Mouse (Mus musculus) thymus, postnatal 25 days (tissue): ENCODE data around the gene Add1.
A peak's percentile ranks its signal among the peaks of the same experiment; 100 is the strongest.

Experiments used
- DNase-seq: peaks from one replicate; pipeline ENCODE4 v3.0.0; 2022

The Add1 gene

DNA sequence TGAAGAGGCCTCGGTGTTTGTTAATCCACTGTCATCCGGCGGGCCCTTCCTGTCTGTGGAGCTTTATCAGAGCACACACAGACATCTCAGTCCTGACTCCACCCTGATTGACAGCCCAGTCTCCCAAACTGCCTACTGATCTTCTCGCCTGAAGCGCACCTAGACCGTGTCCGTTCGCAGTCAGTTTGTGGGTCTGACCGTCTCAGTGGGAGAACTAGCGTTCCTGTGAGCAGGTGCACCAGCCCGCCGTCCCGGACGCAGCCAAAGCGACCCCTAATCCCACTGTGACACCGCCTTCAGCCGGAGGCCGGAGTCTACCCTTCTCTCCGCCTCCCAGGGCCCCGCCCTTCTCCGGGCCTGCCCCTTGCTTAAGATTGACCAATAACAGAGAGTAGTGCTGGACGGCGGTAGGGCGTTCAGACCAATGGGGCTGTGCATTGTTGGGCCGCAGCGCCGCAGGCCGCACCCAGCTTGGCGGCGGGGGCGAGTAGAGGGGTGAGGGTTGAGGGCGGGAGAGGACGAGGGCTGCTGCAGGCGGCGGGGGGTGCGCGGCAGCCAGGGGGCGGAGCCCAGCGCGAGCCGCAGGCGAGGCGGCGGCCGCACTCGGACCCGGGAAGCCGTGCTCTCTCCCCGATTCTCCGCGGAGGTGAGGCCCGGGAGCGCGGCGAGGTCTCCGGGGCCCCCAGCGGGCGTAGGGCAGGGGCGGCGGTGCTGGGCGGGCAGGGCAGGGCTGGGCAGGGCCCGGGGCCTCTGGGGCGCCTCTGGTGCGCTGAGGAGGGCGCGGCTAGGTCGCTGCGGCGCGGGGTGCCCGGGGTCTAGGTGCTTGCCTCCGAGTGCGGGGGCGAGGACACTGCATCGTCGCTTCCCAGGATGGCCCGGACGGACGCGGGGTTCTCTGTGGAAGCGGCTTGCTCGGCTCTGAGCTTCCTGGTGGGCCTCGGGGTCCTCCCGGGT is at the start of gene Add1:
Add1 (plus strand) TSS at position 397 of the 954 bp plus-strand sequence.
- DNase-seq = peak; percentile 99

DNA sequence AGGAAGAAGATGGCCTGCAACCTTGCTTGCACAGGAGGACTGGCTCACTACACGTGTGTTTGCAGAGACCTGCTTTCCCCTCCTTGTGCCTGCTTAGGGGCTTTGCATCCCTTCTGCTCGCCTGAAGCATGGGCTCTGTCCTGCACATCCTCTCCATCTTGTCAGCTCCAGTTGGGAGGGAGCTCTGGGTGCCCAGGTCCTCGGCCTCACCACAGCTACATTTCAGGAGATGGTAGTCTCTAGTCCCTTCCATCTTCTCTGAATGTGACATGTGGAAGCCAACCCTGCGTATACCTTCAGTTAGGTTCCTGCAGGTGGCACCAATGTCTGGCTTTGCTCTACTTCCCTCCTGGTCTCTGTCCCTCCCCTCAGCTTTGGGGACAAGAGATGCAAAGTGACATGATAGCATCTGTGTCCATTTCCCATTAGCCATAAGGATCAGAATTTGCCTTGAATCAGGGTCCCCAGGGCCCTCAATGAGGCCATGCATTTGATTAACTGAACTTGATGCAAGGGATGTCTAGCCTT is 49.4 kb upstream of the Add1 start:
- peak; percentile 40 for DNase-seq

DNA sequence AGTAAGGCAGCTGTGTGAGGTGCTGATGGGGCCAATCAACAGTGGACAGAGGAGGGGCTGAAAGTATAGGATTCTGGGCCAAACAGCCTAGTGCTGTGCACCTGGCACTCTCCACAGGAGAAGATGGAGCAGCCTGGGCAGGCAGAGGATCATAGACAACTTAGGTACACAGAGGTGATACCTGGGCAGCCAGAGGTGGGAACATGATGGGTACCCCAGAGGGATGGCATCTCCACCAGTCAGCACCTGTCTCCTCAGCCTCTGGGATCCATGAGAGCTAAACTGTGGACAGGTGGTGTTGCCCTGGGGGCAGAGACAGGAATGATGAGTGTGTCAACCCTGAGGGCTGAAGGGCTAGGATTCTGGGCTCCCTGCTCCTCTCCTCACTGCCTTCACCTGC is 49.0 kb upstream of the Add1 start:
- no peak for DNase-seq

DNA sequence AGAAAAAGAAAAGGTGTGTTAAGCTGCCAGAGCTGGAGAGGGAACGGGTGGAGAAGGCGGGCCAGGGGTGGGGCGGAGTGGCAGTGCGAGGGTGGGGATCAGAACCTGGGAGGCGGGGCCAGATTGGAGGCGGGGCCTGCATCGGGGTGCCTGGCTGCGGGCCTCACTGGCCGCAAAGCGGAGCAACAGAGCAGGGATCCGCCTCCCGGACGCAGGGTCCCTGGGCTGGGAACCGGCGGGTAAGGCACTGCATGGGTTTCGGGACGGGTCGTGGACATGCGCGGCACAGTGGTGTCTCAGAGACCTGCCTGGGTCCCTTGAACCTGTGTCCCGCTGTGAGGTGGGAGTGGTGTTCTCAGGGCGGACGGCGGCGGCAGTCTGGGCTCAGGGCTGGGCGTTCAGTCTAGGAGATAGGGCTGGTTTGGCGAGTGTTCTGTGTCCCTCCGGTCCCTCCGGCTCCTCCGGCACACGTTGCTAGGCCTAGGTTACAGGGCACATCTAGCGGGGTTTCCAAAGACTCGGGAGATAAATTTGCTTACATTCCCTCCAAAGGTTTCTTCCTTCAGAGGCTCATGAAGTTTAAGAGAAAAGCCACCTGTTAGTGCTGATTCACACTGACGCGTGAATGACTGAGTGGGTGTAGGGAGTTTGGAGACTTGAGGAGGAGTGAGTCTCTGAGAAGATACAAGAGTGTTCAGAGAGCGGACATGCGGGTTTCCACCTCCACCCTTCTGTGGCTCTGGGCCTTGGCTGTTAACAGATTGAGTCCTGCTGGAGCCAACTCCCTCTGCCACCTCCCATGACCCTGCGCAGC is 47.6 kb upstream of the Add1 start, which contains the start of gene Sh3bp2:
Sh3bp2 (plus strand) TSS at position 176 of the 814 bp plus-strand sequence.
- DNase-seq = peak; percentile 98

DNA sequence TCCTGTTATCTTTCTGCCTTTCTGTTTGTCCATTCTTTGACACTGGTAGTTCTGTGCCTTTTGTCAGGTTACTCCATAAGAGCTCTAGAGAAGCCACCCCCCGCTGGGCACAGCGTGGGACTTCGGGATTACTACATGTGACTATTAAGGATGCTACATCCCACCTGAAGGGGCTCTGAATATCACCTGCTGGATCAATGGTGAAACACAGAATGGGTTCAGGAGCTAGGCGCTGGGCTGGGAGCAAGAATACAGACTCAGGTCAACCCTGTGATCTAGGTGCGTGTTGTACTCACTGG is 47.0 kb upstream of the Add1 start:
- no peak for DNase-seq

DNA sequence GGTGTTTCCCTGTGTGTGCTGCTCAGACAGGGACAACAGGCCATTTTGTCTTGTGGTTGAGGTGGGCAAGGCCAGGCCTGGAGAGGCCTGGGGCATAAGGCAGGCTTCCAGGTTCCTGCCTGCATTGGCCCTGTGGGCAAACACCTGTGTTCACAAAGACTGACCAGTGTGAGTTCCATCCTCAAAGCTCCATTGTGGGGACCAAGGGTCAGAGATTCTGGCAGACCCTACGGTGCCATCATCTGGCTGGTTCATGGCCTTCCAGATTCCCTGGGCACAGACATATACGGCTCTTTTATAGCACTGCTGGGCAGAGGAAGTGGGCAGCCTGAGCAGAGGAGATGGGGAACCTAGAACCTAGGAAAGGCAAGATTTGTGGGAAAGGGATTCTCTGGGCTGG is 46.1 kb upstream of the Add1 start:
- DNase-seq = no peak

DNA sequence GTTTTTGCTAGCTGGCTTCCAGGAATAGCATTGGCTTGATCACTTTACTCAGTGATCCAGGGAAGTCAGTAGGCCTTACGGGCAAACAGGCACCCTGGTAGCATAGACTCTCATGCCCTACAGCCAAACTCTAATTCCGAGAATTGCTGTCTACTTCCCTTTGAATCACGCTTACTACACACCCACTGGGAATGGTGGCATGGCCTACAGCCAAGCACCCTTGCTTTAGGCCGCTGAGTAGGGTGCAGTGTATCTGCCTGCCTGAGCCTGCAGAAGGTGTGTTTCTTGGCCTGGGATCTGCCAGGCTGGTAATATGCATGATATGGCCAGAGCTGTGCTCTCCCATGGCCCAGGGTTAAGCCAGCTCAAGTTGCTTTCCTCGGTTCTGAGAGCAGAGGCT is 44.7 kb upstream of the Add1 start:
- DNase-seq = no peak

DNA sequence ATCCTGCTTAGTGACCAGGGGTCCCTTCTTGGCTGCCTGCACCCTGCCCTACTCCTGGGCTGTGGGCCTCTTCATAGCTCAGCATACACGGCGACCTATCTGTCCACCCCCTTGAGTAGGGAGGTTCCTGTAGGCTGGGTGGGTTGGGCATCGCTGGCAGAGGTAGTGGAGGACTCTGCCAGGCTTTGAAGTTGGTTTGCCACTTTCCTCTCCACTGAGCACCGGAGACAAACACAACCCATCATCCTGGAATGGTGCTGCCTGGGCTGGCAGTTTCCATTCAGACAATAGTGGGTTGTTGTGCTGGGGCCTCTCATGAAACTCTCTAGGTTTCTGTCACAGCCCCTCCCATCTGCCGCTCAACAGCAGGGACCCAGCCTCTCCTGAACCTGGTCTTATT is 43.3 kb upstream of the Add1 start:
- no peak for DNase-seq

DNA sequence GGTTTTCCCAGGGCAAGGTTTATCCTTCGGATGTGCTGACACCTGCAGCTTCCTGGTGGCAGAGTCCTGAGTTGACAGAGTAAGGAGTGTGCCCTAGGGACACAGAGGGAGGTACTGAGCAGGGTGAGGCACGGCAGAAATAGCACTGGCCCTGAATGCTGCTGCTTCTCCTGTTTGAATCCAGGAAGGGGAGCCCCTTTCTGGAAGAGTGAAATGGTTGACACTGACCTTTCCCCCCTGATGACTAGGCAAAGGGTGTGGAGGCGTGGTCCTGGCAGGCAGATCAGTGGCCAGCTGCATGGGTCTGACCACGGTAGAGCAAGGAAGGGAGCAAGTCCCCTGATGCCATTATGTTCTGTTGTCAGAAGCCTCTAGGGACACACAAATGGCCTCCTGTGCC is 42.8 kb upstream of the Add1 start:
- no peak for DNase-seq

DNA sequence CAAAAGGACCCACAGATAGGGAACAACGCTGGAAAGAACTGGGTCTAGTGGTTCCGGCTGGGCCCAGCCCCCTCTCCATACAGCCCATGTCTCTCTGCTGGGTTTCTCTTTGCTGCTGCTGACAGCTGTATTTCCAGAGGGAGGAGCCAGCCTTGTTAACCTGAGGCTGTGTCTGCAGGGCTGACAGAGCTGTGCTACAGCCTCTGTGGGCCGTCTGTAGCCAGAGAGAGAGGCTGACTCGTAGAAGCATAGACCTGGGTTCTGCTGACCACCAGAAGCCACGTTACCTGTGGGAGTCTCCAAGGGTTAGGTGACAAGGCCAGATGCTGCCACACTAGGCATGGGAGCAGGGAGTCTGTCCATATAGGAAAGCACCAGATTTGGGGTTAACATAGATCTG is 40.4 kb upstream of the Add1 start:
- no peak for DNase-seq

DNA sequence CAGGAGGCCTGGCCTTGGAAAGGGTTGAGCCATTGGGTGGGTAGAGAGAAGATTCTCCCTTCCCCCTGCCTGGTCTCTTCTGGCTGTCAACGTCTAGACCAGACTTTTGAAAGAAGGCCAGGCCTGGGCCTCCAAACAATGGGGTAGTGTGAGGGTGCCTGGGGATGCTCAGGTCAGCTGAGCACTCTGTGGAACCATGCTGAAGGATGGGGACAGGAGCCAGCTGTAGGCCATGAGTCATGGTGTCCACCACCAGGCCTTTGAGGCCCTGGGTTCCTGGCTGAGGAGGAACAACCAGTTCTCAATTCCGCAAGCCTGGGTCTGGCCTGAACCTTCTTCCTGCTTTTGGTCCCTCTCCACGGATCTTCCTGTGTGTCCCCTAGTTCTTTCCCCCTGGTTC is 39.6 kb upstream of the Add1 start:
- no peak for DNase-seq

DNA sequence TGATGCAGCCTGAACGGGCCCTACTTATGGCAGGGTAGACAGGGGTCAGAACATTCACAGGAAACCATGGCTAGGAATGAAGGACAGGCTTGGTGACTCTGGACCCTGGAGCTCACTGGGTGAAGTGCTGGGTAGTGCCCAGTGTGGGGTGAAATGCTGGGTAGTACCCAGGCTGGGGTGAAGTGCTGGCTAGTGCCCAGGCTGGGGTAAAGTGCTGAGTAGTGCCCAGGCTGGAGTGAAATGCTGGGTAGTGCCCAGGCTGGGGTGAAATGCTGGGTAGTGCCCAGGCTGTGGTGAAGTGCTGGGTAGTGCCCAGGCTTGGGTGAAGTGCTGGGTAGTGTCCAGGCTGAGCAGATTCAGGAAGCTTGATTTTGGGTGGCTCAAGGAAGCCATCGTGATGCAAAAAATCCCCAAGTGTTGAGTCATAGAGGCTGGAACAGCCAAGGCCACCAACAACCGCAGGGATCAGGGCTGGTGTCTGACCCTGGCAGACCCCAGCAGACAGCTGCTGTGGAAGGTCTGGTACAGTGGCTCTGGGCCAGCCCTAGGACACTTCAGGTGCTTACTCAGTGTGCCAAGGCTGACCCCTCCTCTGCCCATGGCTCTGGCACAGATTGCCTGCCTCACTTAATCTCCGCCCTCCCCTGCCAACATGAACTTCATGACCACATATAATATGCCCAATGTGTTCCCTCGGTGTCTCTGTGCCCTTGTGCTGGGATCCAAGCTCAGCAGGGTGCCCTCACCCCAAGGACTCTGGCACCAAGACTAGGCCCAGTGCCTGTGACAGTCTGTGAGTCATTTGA is 38.5 kb upstream of the Add1 start:
- DNase-seq = no peak

DNA sequence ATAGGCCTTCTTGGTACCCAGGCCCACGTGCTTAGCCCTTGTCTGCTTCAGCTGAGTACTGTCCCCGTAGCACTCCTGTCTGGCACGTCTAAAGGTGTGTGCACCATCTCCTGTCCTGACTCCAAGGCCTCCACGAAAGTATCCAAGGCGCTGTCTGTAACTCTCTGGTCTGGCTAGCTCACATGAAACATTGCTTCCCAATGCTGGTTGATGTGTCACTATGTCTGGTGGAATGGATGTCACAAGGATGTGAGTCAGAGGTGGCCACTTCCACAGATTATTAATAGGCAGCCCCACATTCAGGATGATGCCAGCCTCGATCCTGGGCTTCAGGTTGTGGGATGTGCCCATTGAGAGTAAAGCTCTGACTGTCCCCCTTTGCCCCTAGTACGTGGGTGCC is 37.6 kb upstream of the Add1 start:
- DNase-seq = no peak

DNA sequence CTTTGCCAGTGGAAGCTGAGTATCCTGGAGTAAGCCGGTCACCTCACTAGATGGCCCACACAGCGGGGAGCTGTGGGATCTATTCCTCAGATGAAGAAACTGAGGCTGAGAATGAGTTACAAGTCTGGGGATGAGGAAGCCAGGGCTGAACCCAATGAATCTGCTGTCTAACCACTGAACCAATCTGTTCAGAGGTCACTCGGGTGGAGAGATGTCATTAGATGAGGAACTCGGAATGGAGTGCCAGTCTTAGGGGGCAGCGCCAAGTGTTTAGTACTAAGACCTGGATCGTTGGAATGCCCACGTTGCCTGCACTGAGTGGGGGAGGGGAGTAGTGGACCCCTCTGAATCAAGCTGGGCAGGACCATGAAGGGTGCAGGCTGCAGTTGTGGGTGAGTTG is 35.4 kb upstream of the Add1 start:
- no peak for DNase-seq

DNA sequence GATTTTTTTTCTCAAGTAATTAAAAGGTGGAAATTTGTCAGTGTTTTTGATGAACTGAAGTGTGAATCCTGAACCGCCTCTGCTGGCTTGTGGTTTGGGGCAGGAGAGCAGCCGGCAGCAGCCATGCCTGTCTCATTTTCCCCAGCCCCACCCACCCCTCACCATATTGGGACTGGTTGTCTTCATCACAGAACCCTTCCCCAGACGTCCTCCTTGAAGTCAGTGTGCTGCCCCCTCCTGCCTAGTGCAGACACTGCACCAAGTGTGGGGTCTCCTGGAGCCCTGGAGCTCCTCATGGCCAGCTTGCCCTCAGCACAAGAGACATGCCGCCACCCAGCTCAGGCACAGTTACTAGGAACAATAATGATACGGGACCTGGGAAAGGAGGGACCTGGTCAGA is 34.9 kb upstream of the Add1 start:
- DNase-seq = peak; percentile 82

DNA sequence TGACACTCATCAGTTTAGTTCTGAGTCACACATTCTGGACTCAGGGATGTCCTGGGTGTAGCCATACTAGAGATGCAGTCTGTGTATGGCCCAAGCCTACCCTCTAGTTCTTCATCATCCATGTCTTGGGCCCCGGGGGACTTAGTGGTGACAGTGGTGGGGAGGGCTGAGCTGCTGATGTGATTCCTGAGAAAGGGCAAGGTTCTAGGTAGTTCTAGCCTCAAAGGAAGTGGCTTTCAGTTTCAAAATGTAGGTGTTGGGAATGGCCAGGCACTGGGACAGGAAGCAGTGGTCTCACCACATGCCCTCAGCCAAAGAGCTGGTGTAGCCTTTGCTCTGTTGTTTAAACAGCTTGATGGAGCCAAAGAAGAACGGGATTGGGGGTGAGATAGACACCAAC is 34.3 kb upstream of the Add1 start:
- DNase-seq = no peak

DNA sequence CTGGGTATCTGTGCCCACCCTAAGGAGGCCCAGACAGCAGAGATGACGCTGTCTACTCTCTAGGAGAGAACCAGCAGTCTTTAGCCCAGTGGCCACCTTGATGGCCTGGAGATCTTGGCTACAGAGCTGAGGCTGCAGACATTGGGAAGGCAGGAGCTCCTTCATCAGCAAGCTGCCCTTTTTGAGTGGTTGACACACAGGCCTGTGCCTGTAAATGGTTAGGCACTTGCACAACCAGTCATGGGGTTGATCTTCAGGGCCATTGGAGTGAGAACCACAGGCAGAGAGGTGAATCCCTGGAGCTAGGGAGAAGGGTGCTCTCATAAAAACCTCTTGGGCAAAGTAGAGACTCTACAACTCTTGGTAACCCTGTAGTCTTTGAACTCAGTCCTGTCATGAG is 31.3 kb upstream of the Add1 start:
- DNase-seq = no peak

DNA sequence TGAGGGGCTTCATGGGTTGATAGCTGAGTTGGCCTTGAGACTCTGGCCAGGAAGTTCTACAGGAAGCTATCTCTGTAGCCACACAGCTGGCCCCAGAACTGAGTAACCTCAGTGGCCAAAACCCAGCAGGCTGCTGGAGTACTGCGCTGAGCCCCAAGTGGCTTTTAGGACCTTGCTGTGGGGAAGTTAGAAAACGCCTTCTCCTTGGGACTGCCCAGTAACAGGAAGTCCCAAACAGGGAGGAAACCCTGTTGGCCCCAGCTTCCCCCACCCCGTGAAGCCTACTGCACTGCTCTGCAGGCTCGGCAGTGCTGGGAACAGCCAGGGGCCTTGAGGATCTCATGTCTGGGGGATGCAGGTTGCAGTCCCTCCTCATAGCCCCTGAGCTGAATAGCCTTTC is 30.4 kb upstream of the Add1 start:
- no peak for DNase-seq

DNA sequence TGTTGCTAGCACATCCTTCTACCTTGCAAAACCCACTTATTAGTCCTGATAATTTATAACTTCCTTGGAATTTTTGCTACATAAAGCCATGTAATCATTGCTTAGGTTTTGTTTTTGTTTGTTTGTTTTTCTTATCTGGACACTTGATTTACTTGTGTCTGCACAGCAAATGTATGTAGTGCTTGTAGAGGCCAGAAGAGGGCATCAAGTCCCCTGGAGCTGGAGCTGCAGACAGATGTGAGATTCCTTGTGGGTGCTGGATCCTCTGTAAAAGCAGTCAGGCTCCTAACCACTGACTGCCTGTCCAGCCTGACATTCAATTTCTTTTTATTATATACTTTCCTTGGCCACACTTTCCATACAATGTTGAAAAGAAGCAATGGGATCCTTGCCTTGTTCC is 26.1 kb upstream of the Add1 start:
- peak; percentile 50 for DNase-seq

DNA sequence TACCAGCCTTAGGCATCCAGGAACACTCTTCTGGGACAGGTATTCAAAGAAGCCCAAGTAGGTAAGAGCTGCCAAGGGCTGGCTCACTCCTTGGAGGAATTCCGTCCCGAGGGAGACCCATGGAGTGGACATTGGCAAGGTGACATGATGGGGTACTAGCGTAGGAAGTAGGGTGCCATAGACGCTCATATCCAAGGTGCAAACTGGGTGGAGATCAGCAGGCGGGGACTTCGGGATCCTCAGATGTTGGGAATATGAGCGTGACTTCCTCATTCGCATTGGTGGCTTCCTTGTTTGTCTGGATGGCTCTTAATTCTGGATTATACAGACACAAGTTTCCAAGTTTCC is 24.4 kb upstream of the Add1 start:
- DNase-seq = no peak

DNA sequence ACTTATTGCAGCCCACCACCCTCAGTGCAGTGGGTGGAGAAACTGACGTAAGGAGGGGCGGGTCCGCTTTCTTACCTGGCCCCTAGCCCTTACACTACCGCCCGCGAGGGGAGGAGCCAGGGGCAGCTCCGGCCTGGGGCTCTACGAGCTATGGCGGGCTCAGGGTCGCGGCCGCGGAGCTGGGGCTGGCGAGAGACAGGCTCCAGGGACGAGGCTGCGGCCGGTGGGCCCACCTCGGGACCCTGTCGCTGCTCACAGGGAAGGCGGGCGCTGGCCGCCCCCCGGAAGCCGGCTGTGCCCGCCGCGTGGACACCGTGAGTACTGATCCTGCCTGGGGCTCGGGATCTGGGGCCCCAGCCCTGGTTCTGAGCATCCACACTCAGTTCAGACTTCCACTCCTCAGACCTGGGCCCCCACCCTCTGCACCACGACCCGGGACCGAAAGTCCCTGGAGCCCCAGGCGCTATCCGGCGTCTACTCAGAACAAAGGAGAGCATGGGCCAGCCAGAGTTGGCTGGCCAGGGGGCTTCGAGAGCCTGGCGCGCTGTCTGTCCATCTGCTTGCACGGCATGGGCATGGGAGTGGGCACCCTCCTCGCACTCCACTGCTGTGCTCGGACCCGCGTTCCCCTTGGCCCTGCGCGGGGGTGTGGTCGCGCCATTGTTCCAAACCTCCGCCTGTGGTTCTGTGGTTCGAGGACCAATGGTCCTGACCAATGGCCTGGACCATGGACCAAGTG is 23.8 kb upstream of the Add1 start:
- peak; percentile 65 for DNase-seq

DNA sequence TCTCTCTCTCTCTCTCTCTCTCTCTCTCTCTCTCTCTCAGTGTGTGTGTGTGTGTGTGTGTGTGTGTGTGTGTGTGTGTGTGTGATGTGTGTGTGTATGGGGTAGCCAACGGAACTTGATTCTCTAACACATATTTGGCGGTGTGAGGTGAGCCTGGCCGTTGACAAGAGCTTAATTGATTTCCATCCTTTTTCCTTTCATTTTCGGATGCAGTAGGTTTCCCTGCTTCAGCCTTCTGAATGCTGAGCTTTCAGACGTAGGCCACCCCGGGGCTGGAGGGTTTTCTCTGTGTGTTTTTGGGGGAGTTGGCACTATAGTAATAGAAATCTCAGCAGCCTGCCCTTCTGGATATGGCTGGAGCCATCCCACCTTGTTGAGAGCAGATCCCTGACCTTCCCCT is 23.2 kb upstream of the Add1 start:
- DNase-seq = no peak

DNA sequence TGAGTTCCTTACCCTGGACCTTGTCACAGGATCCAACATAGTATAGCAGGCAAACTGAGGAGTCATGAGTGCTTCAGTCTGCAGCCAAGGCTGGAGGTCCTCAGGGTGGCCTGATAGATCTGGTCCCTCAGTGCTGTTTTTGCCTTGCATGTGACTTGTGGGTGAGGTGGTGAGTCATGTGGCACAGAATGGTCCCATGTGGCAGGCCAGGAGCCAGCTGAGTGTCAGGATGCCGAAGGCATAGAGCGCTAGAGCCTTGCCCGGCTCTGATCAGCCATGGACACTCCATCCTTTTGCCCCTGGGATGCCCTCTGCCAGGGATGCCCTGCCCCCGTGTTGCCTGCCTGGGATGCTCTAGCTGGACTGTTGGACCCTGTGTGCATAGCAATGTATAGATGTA is 21.6 kb upstream of the Add1 start:
- DNase-seq = no peak
